Mouse (Mus musculus): ENCODE measurements around the gene Ctf1. TPM values are rescaled to one million over a fixed set of nuclear protein-coding genes. Genes with fewer than 3 reads are reported as not detected.
"Not testable (repeated sequence)": the region's sequence is repeated elsewhere in the genome, so short reads cannot be mapped to it uniquely, and the experiment has no call there.

Gene Ctf1
- polyA plus RNA-seq, 1 experiment from 2014 or later: 2.8 TPM

DNA sequence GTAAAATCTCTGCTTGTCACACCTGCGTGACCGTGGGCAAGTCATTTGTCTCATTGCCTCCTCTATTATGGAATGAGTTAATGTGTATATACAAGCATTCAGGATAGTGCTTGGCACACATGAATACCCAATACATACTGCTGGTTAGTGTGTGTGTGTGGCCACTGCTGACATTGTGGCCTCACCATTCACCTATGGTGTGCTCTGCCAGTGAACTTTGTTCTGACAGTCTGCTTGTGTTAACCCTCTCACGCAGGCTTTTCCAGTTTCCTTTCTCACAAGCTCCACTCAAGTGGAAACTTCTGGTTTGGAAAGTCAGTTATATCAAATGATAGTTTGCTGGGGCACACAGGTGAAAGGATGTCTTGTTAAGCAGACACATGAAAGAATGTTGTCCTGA, 1.5 kb upstream of the Ctf1 start:
- H3K9ac ChIP-seq: no peak overlapping the region
- no peak for ATAC-seq (ENCODE audit: insufficient read depth)

DNA sequence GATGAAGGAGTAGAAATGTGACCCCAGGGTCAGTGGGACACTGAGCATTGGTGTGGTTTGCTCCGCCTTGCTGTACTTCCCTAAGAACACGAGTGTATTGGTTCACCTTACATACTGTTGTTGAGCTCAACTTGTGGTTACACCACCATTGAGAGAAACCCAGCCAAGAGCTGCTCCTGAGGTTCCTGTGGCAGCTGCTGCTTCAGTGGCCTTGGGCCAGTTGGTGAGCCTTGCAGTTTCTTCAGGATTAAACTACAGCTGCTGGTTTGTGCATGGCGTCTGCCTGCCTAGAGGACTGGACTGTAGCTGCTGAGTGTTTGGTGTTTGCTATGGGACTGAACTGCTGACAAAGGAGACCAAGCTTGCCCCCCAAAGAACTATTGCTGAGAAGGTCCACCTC, 1.1 kb upstream of the Ctf1 start:
- WGBS (ENCODE audit: insufficient replicate concordance): 51% methylated on average over 3 of the region's 3 CpGs
- Histone ChIP-seq H3K4me3 (replicated peaks) (no peak overlapping the region), H3K4me1 (replicated peaks) (peaks cover 55% of the 10 kb centered on the region), H3K36me3 (replicated peaks) (no peaks in the 10 kb centered on the region), H3K9ac (no peak overlapping the region), H3K27me3 (peaks cover 5% of the 10 kb centered on the region; the same call in 1 of the 2 replicates), H3K27ac (replicated peaks) (peak overlapping the region; percentile 10), H3K4me2 (no peak overlapping the region), H3K9me3 (replicated peaks) (no peaks in the 10 kb centered on the region)
- no peak for ATAC-seq (ENCODE audit: insufficient read depth)

More for the DNA sequence above, 1.5 kb upstream of the Ctf1 start:
- no peak overlapping the region for H3K4me3 ChIP-seq (replicated peaks)
- no peaks in the 10 kb centered on the region for H3K9me3 ChIP-seq (replicated peaks)
- WGBS (ENCODE audit: insufficient replicate concordance): 75% methylated on average over 3 of the region's 3 CpGs
- no peak overlapping the region for H3K4me2 ChIP-seq
- H3K27me3 ChIP-seq: peaks cover under 1% of the 10 kb centered on the region; the same call in 1 of the 2 replicates
- H3K36me3 ChIP-seq (replicated peaks): peaks cover 4% of the 10 kb centered on the region; the same call in 1 of the 2 replicates
- peaks cover 55% of the 10 kb centered on the region for H3K4me1 ChIP-seq (replicated peaks)
- peak overlapping the region; percentile 10 for H3K27ac ChIP-seq (replicated peaks)

DNA sequence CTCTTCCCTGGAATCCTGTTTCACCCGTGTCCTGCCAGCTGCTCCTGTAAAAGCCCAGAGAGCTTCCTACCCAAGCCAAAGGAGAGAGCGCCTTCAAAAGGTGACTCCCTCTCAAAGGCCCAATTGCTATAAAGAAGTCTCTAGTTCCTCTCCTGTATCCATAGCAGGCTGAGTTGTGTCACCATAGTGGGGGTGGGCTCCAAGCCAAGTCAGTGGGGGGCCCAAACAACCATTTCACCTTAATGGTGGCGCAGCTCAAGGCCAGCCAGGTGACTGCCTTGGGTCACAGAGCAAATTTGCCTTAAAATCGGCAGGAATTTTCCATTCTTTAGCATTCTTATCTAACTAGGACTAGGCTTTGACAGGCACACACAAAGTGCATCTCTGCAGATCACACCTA, 2.3 kb downstream of the Ctf1 start:
- H3K27ac ChIP-seq (replicated peaks): no peak overlapping the region
- no peaks in the 10 kb centered on the region for H3K9me3 ChIP-seq (replicated peaks)
- 61% methylated on average over 4 of the region's 4 CpGs for WGBS (ENCODE audit: insufficient replicate concordance)
- no peak for ATAC-seq (ENCODE audit: insufficient read depth)
- no peak overlapping the region for H3K4me3 ChIP-seq (replicated peaks)
- H3K36me3 ChIP-seq (replicated peaks): no peaks in the 10 kb centered on the region
- H3K27me3 ChIP-seq: peaks cover 18% of the 10 kb centered on the region
- H3K9ac ChIP-seq: no peak overlapping the region
- H3K4me2 ChIP-seq: no peak overlapping the region
- peaks cover 37% of the 10 kb centered on the region for H3K4me1 ChIP-seq (replicated peaks)

DNA sequence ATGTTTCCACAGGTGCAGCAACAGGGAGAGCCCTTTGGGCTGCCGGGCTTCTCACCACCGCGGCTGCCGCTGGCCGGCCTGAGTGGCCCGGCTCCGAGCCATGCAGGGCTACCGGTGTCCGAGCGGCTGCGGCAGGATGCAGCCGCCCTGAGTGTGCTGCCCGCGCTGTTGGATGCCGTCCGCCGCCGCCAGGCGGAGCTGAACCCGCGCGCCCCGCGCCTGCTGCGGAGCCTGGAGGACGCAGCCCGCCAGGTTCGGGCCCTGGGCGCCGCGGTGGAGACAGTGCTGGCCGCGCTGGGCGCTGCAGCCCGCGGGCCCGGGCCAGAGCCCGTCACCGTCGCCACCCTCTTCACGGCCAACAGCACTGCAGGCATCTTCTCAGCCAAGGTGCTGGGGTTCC, 4.5 kb downstream of the Ctf1 start:
- Histone ChIP-seq H3K4me3 (replicated peaks) (peak overlapping the region; percentile 43), H3K27me3 (peaks cover 18% of the 10 kb centered on the region), H3K36me3 (replicated peaks) (no peaks in the 10 kb centered on the region), H3K4me1 (replicated peaks) (peaks cover 23% of the 10 kb centered on the region), H3K9me3 (replicated peaks) (no peaks in the 10 kb centered on the region), H3K4me2 (peak overlapping the region; percentile 71), H3K27ac (replicated peaks) (no peak overlapping the region), H3K9ac (peak overlapping the region; percentile 25; the same call in 1 of the 2 replicates)
- 1% methylated on average over 41 of the region's 41 CpGs for whole genome bisulfite sequencing (ENCODE audit: insufficient replicate concordance)
- peak; percentile 57 for ATAC-seq (ENCODE audit: insufficient read depth)

DNA sequence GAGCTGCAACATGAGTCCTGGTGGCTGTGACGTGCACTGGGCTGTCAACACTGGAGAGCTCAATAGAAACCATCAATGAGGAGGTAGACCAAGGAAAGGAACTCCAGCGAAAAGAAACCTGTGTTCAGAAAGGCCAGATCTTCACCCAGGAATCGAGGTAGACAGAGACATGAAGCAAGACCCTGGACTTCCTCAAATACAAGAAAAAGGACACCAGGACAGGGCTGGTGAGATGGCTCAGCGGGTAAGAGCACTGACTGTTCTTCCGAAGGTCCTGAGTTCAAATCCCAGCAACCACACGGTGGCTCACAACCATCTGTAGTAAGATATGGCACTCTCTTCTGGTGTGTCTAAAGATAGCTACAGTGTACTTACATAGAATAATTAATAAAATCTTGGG, 5.8 kb downstream of the Ctf1 start:
- 64% methylated on average over 6 of the region's 6 CpGs for WGBS (ENCODE audit: insufficient replicate concordance)
- no peak overlapping the region for H3K4me2 ChIP-seq
- no peak overlapping the region for H3K27ac ChIP-seq (replicated peaks)
- H3K9ac ChIP-seq: no peak overlapping the region
- no peaks in the 10 kb centered on the region for H3K9me3 ChIP-seq (replicated peaks)
- no peak overlapping the region for H3K4me3 ChIP-seq (replicated peaks)
- peaks cover 18% of the 10 kb centered on the region for H3K27me3 ChIP-seq
- H3K36me3 ChIP-seq (replicated peaks): no peaks in the 10 kb centered on the region
- ATAC-seq (ENCODE audit: insufficient read depth): no peak
- peaks cover 9% of the 10 kb centered on the region for H3K4me1 ChIP-seq (replicated peaks)

DNA sequence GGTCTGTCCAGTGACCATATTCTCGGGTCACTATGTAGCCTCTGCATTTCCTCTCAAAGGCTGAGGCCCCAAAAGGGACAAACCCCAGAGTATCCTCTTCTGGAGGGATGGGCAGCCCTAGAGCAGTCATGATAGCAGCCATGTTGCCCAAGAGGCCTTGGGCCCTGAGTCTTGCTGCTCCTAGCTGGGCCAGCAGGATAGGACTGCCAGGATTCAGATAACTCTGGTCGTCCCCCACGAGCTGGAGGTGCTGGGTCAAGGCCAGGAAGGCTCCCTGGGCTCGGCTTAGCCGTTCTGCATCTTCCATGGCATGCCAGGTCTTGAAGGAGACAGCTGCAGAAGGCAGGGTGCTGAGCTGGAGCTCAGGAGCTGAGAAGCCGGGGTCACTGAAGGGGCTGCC, 6.7 kb downstream of the Ctf1 start:
- Histone ChIP-seq H3K27ac (replicated peaks) (no peak overlapping the region), H3K4me1 (replicated peaks) (peaks cover 9% of the 10 kb centered on the region), H3K27me3 (peaks cover 18% of the 10 kb centered on the region), H3K36me3 (replicated peaks) (no peaks in the 10 kb centered on the region), H3K9ac (no peak overlapping the region), H3K4me3 (replicated peaks) (no peak overlapping the region), H3K4me2 (no peak overlapping the region), H3K9me3 (replicated peaks) (no peaks in the 10 kb centered on the region)
- ATAC-seq (ENCODE audit: insufficient read depth): no peak
- WGBS (ENCODE audit: insufficient replicate concordance): 64% methylated on average over 6 of the region's 6 CpGs

DNA sequence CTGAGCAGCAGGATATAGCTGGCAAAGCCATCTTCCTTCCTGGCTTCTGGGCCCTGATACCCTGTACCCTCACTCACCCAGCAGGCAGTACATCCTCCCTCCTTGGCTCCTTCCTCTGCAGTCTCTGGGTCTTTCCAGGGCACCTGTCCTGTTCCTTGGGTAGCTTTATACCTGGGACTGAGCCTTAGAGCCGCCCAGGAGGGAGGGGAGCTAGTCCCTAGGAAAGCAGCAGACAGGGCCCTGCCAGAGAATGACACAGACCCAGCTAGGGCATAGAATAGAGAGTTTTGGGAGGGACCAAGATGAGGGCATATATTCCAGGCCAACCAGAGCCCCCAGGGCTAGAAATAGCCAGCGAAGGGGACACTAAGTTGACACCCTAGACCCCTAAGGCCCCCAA, 13.0 kb downstream of the Ctf1 start:
- Histone ChIP-seq H3K4me1 (replicated peaks) (no peaks in the 10 kb centered on the region), H3K4me3 (replicated peaks) (no peak overlapping the region), H3K36me3 (replicated peaks) (no peaks in the 10 kb centered on the region), H3K4me2 (no peak overlapping the region), H3K9me3 (replicated peaks) (no peaks in the 10 kb centered on the region), H3K9ac (no peak overlapping the region), H3K27ac (replicated peaks) (no peak overlapping the region), H3K27me3 (0 out of 2 replicates have a peak, but pooled peaks cover 5% of the 10 kb centered on the region)
- WGBS (ENCODE audit: insufficient replicate concordance): 37% methylated on average over 2 of the region's 2 CpGs
- no peak for ATAC-seq (ENCODE audit: insufficient read depth)

DNA sequence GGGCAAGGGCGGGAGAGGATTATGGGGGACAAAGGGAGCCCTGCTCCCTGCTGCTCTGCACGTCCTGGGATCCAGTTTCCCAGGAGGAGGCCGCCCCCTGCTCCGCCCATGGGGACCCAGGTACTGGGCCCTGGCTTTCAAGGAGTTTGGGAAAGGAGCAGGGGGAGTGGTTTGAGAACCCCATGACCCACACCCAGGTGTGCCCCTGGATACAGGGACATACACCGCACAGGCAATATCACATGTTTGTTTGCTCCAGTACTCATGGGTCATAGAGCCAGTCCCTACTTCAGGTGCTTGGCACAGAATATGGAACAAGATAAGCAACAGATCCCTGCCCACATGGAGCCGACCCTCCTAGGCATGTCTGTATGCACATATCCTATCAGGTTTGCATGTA, 13.4 kb downstream of the Ctf1 start:
- 56% methylated on average over 6 of the region's 6 CpGs for WGBS (ENCODE audit: insufficient replicate concordance)
- no peaks in the 10 kb centered on the region for H3K9me3 ChIP-seq (replicated peaks)

DNA sequence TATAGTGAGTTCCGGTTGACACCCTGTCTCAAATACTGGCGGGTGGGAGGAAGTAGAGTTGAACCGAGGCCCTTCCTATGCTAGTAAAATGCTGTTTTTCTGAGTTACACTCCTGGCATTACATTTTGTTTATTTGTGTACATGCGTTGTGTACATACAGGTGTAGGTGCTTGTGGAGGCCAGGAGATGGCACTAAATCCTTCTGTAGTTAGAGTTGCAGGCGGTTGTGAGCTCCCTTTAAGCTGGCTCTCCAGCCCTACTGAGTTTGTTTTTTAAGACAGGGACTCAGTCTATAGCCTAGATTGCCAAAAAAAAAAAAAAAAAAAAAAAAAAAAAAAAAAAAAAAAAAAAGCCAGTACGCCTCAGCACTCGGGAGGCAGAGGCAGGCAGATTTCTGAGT, 15.4 kb downstream of the Ctf1 start:
- H3K4me2 ChIP-seq: no peak overlapping the region
- no peaks in the 10 kb centered on the region for H3K36me3 ChIP-seq (replicated peaks)
- H3K4me1 ChIP-seq (replicated peaks): no peaks in the 10 kb centered on the region
- H3K9me3 ChIP-seq (replicated peaks): no peaks in the 10 kb centered on the region
- ATAC-seq (ENCODE audit: insufficient read depth): no peak
- 55% methylated on average over 7 of the region's 7 CpGs for WGBS (ENCODE audit: insufficient replicate concordance)
- no peak overlapping the region for H3K27ac ChIP-seq (replicated peaks)
- no peak overlapping the region for H3K9ac ChIP-seq
- H3K4me3 ChIP-seq (replicated peaks): no peak overlapping the region
- H3K27me3 ChIP-seq: 0 out of 2 replicates have a peak, but pooled peaks cover 5% of the 10 kb centered on the region

More for the DNA sequence above, 13.4 kb downstream of the Ctf1 start:
- no peak overlapping the region for H3K4me2 ChIP-seq
- no peaks in the 10 kb centered on the region for H3K4me1 ChIP-seq (replicated peaks)
- H3K27me3 ChIP-seq: 0 out of 2 replicates have a peak, but pooled peaks cover 5% of the 10 kb centered on the region
- no peak overlapping the region for H3K9ac ChIP-seq
- no peak overlapping the region for H3K27ac ChIP-seq (replicated peaks)
- ATAC-seq (ENCODE audit: insufficient read depth): no peak
- no peaks in the 10 kb centered on the region for H3K36me3 ChIP-seq (replicated peaks)
- H3K4me3 ChIP-seq (replicated peaks): no peak overlapping the region

DNA sequence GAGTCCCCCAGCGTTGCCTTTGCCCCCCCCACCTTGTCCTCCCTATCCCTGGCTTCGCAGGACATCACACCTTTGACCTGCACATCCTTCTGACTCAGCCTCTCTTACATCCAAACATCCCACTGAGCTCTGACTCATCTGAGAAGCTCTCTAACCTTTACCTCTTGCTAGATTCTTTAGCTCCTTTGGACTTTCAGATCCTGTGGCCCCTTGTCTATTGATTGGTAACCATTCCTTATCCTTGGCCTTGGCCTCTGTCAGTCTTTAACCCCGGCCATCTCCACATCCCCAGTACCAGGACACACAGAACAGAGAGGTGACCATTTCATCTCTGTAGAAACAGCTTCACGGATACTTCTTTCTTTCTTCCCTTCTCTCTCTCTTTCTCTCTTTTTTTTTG, 17.6 kb downstream of the Ctf1 start:
- no peak for ATAC-seq (ENCODE audit: insufficient read depth)
- no peak overlapping the region for H3K4me3 ChIP-seq (replicated peaks)
- no peaks in the 10 kb centered on the region for H3K36me3 ChIP-seq (replicated peaks)
- no peak overlapping the region for H3K4me2 ChIP-seq
- 51% methylated on average over 4 of the region's 4 CpGs for WGBS (ENCODE audit: insufficient replicate concordance)
- H3K4me1 ChIP-seq (replicated peaks): no peaks in the 10 kb centered on the region
- H3K9me3 ChIP-seq (replicated peaks): no peaks in the 10 kb centered on the region
- H3K9ac ChIP-seq: no peak overlapping the region
- no peak overlapping the region for H3K27ac ChIP-seq (replicated peaks)
- H3K27me3 ChIP-seq: 0 out of 2 replicates have a peak, but pooled peaks cover 5% of the 10 kb centered on the region

DNA sequence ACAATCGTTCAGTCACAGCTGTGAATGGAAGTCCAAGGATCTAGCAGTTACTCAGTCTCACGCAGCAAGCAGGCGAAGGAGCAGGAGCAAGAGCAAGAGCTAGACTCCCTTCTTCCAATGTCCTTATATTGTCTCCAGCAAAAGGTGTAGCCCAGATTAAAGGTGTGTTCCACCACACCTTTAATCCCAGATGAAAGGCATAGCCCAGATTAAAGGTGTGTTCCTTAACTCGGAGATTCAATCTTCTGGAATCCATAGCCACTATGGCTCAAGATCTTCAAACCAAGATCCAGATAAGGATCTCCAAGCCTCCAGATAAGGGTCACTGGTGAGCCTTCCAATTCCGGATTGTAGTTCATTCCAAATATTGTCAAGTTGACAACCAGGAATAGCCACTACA, 19.5 kb downstream of the Ctf1 start, which contains the start of gene Ctf2:
Ctf2 (minus strand) TSS at position 101 of the 400 bp plus-strand sequence.
- no CpG with 5 or more reads among the region's 5 CpGs for WGBS (ENCODE audit: insufficient replicate concordance)
- not testable (repeated sequence) for H3K27me3 ChIP-seq; H3K4me1 ChIP-seq (replicated peaks); H3K9ac ChIP-seq; H3K4me3 ChIP-seq (replicated peaks); H3K4me2 ChIP-seq; ATAC-seq (ENCODE audit: insufficient read depth); H3K36me3 ChIP-seq (replicated peaks); H3K27ac ChIP-seq (replicated peaks); H3K9me3 ChIP-seq (replicated peaks)

DNA sequence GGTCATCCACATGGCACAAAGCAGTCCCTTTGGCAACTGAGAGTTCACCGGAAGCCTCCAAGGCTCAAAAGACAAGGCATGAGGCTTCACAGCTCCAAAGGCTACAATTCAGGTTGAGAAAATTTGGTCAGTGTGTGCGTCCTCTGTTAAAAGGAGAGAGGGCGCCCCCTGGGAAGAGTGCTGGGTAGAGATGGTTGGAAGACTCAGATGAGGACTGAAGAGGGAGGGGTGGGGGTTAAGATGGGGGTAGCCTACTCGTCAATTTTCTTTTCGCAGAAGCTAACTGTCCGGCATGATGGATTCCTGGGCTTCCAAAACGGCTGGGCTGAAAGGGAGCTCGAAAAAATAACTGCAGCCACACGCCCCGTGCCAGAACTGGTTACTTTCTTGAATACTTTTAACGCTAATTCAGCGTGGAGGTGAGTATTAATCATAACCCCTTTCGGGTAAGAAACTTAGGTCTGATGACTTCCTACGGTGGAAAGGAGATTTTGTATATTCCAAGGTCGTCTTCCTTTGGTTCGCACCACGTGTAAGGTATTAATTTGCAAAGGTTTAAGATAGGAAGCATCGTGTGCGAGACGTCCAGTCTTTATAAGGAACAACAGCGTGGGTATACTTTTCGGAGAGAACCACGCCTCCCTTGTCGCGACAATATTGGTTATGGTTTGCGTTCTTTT, 32.0 kb downstream of the Ctf1 start, which contains the start of gene Fbxl19:
Fbxl19 (plus strand) TSS at position 178 of the 680 bp plus-strand sequence.
- H3K9me3 ChIP-seq (replicated peaks): no peaks in the 10 kb centered on the region
- no peaks in the 10 kb centered on the region for H3K36me3 ChIP-seq (replicated peaks)
- under 1% methylated on average over 26 of the region's 26 CpGs for WGBS (ENCODE audit: insufficient replicate concordance)
- peak within 1 kb of the TSS; percentile 84 for H3K27ac ChIP-seq (replicated peaks)
- peak within 1 kb of the TSS; percentile 68 for H3K9ac ChIP-seq
- no peak for ATAC-seq (ENCODE audit: insufficient read depth)
- H3K4me2 ChIP-seq: peak within 1 kb of the TSS; percentile 93
- peaks cover 35% of the 10 kb centered on the region for H3K4me1 ChIP-seq (replicated peaks)
- H3K27me3 ChIP-seq: no peaks in the 10 kb centered on the region
- peak within 1 kb of the TSS; percentile 81 for H3K4me3 ChIP-seq (replicated peaks)

All from liver, embryonic 15.5 days (tissue).